In genomic region chr5:74092481-74092832, GRCm38 (mm10) we compare ENCODE assay signal across 8 mouse cellular contexts. TPM values are rescaled to one million over a fixed set of nuclear protein-coding genes. Genes with fewer than 3 reads are reported as not detected.
DNase-seq lines count a peak whose midpoint lies in the region; ATAC-seq and TF ChIP-seq lines count a peak whose summit lies in the region.

No protein-coding gene starts in this region.

- WGBS in spleen, adult 2 months, result 44% methylated on average over 4 of the region's 4 CpGs
- WGBS in liver, embryonic 11.5 days, result 42% methylated on average over 4 of the region's 4 CpGs
- 43% methylated on average over 4 of the region's 4 CpGs for WGBS in stomach, embryonic 15.5 days

- peak; percentile 3 for ATAC-seq in liver, embryonic 11.5 days (replicated peaks; ENCODE audit: low FRiP score)
- ATAC-seq in stomach, embryonic 15.5 days (ENCODE audit: insufficient read depth, low FRiP score, low read depth), result no peak; the same call in 1 of the 2 replicates

- peak overlapping the region; percentile 58 for H3K27ac ChIP-seq in spleen, adult 2 months (ENCODE audit: insufficient read depth, low read length)
- H3K27ac ChIP-seq in liver, embryonic 11.5 days (ENCODE audit: low read depth, low read length), result peak overlapping the region; percentile 45
- peak overlapping the region; percentile 55; the same call in 1 of the 2 replicates for H3K27ac ChIP-seq in stomach, embryonic 15.5 days

- H3K36me3 ChIP-seq in spleen, adult 2 months (ENCODE audit: control insufficient read depth, insufficient read depth, low read length), result peaks cover 2% of the 10 kb centered on the region; the same call in 1 of the 2 replicates
- H3K36me3 ChIP-seq in liver, embryonic 11.5 days (ENCODE audit: control insufficient read depth, insufficient read depth, low read length), result peaks cover 16% of the 10 kb centered on the region
- H3K36me3 ChIP-seq in stomach, embryonic 15.5 days, result peaks cover 11% of the 10 kb centered on the region; the same call in 1 of the 2 replicates

- DNase-seq in cerebellum, adult 11-12 months, result peak; percentile 19
- DNase-seq in cerebellum, postnatal 25 days, result no peak
- DNase-seq in spleen, adult 2 months (ENCODE audit: low read depth in 1 of 2, low spot score in 2 of 2), result no peak
- DNase-seq in spleen, adult 12 weeks (ENCODE audit: low spot score), result no peak
- no peak for DNase-seq in liver, embryonic 11.5 days (ENCODE audit: low spot score)
- DNase-seq in left cerebral cortex, postnatal 25 days (ENCODE audit: low spot score in 2 of 2), result no peak
- DNase-seq in ovary, postnatal 10 days (ENCODE audit: low spot score), result no peak

- no peak for TF ChIP-seq POLR2A in spleen, adult 2 months (IDR thresholded peaks at IDR 0.05; ENCODE audit: low read depth, low read length)

- intact Hi-C loops in left cerebral cortex, postnatal 25 days (cut with DNase I), result loop anchor here (2.0 kb wide), 1 partner anchor 102 kb away; the partner anchor contains the start of gene Rasl11b

- 0 out of 2 replicates have a peak, but pooled peaks cover 7% of the 10 kb centered on the region for H3K4me1 ChIP-seq in spleen, adult 2 months (ENCODE audit: control insufficient read depth, insufficient read depth, insufficient read length)
- peaks cover 4% of the 10 kb centered on the region; the same call in 1 of the 2 replicates for H3K4me1 ChIP-seq in liver, embryonic 11.5 days (replicated peaks; ENCODE audit: control insufficient read depth, insufficient read depth, low read length)
- peaks cover 2% of the 10 kb centered on the region; the same call in 1 of the 2 replicates for H3K4me1 ChIP-seq in stomach, embryonic 15.5 days

- H3K4me2 ChIP-seq in liver, embryonic 11.5 days, result peak overlapping the region; percentile 88
- peak overlapping the region; percentile 69 for H3K4me2 ChIP-seq in stomach, embryonic 15.5 days

- peak overlapping the region; percentile 99 for H3K9ac ChIP-seq in liver, embryonic 11.5 days (ENCODE audit: low read depth, low read length)
- H3K9ac ChIP-seq in stomach, embryonic 15.5 days, result no peak overlapping the region

- no peaks in the 10 kb centered on the region for H3K9me3 ChIP-seq in liver, embryonic 11.5 days (ENCODE audit: control insufficient read depth, low read length)
- no peaks in the 10 kb centered on the region for H3K9me3 ChIP-seq in stomach, embryonic 15.5 days

- H3K27me3 ChIP-seq in spleen, adult 2 months (ENCODE audit: control insufficient read depth, insufficient read depth, low read length), result no peaks in the 10 kb centered on the region
- H3K27me3 ChIP-seq in liver, embryonic 11.5 days (replicated peaks; ENCODE audit: control insufficient read depth, insufficient read depth, low read length), result no peaks in the 10 kb centered on the region
- no peaks in the 10 kb centered on the region for H3K27me3 ChIP-seq in stomach, embryonic 15.5 days (replicated peaks)

- peak overlapping the region; percentile 51 for H3K4me3 ChIP-seq in spleen, adult 2 months (ENCODE audit: extremely low read depth, insufficient read depth, insufficient read length)
- peak overlapping the region; percentile 96 for H3K4me3 ChIP-seq in liver, embryonic 11.5 days (ENCODE audit: low read depth, low read length)
- H3K4me3 ChIP-seq in stomach, embryonic 15.5 days (replicated peaks), result peak overlapping the region; percentile 89

- no peak for TF ChIP-seq CTCF in spleen, adult 2 months (IDR thresholded peaks at IDR 0.05; ENCODE audit: extremely low read depth, insufficient read depth, insufficient read length, insufficient replicate concordance)

RNA-seq across cellular contexts. Expression of gene Usp46, which starts 24.2 kb away (rescaled TPM):
- polyA plus RNA-seq in spleen, adult 2 months (2012; rRNA removed), result 1.8 and 2.7 TPM in 2 replicates
- polyA plus RNA-seq in liver, embryonic 11.5 days (2014; fragmentation: Nextera tagmentation; extraction: Ambion mirVana), result 32.9 and 37.0 TPM in 2 replicates
- polyA plus RNA-seq in stomach, embryonic 15.5 days (2015; fragmentation: Nextera tagmentation; extraction: Ambion mirVana), result 27.4 and 27.7 TPM in 2 replicates
- 100 to 1,000 TPM; 148 to 153 TPM for total RNA-seq in left cerebral cortex, postnatal 25 days (2021)
